Mouse (Mus musculus): ENCODE data around the gene Agap3.

Gene Agap3

DNA sequence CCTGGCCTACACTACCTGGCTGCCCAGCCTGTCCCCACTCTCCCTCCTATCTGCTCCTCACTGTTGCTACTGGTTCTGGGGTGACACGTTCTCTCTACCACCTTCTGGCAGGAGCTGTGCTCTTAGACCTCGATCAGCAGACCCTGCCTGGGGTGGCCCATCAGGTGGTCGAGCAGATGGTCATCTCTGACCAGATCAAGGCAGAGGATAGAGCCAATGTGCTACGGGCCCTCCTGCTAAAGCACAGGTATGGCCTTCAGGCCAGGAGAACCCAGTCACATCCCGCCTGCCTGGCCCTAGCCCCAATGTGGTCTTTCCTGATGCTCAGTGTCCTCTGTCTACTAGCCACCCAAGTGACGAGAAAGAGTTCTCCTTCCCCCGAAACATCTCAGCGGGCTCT lies 18.0 kb upstream of the Agap3 start:
- no peak for DNase-seq

DNA sequence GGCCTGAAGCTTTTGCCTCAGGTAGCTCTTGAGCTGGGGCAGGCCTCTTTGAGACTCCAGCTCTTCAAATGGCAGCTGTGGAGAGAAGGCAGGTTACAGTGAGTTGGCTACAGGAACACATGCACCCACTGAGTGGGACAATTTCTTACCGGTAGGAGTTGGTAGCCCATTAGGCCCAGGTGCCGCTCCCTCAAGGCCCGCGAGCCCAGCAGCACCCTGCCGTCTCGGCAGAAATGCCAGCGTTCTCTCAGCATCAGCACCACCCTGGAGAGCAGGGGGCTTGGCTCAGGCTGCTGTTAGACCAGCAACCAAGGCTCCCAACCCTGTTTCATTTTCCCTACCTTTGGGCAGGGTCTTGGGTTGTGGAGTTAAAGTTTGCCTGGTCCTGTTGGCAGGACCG lies 10.8 kb upstream of the Agap3 start:
- DNase-seq: no peak

DNA sequence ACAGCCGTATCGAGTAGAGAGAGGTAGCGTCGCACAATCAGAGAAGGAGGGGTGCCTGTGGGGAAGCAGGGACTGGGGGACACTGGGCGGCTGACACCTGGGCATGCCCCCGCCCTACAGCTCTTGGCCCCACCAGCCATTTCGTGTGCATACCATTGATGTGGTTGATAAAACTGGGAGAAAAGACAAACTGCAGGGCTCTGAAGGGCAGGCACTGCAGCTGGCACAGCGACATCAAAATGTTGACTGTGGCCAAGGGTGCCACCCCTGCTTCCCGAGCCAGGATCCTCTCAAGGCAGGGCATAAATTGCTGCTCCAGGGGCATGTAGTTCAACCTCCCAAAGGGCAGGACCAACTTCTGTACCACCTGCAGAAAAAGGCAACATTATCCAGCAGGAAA lies 9.9 kb upstream of the Agap3 start:
- no peak for DNase-seq

DNA sequence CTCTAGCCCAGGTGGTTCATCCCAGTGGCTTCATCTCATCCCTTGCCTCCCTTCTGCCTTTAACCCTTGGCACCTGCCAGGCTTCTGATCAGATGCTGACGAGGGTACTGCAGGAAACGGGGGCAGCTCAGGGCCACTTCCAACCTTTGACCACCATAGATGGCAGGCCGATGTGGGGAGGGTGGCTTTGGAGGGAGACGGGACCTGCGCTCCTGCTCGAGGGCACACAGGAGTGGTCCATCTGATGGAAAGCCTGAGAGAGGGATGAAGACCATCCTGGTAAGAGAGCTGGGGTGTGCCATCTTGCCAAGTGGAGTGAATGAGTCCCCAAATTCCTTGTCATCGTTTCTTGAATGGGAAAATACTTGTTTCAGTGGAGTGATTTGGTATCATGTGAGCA lies 8.8 kb upstream of the Agap3 start:
- DNase-seq: no peak

DNA sequence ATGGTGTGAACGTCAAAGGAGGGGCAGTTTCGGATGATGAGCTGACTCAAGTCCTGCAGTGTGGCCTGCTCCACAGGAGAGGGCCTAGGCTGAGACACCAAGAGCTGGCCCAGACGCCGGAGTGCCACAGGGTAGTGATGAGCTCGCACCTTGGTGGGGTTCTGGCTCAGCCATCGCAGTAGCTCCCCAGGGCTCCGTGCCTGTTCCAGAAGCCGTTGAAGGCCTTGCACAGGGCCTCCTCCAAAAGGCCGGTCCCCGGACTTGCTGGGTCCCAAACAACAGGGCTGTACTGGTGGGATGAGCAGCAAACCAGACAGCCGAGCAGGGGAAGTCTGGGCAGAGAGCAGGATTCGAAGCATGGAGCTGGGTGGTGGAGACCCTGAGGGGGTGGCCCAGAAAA lies 8.1 kb upstream of the Agap3 start:
- peak; percentile 54 to 58 for DNase-seq

DNA sequence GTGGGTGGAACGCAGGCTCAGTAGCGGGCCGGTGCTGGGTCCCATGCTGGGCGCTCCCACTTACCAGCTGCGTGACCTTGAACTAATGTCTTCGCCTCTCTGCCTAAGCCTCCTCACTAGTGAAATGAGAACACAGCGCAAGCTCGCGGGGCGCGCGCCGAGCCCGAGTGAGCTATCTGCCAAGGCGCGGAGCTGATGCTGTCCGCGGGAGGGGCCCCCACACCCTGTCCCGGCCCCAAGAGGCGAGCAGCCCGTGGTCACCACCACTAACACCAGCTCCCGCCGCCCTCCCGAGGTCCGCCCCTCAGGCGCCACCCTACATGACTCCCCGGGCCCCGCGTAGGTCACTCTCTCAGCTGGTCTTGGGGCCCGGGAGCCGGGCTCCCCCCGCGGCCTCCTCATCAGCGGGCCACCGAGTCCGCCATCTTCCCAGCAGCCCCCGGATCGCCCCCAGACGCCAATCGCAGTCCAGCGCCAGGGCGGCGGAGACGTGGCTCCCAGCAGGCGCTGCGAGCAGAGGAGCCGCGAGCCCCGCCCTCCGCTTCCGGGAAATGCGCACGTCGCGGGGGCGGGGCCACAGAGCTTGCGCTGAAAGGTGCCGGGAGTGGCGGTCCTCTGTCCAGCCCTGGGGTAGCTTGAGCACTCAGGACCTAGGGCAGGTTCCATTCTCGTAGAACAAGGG lies 7.1 kb upstream of the Agap3 start, which contains the start of gene Fastk:
Fastk (minus strand) TSS at position 542 of the 682 bp plus-strand sequence.
- peak; percentile 97 to 98 for DNase-seq

DNA sequence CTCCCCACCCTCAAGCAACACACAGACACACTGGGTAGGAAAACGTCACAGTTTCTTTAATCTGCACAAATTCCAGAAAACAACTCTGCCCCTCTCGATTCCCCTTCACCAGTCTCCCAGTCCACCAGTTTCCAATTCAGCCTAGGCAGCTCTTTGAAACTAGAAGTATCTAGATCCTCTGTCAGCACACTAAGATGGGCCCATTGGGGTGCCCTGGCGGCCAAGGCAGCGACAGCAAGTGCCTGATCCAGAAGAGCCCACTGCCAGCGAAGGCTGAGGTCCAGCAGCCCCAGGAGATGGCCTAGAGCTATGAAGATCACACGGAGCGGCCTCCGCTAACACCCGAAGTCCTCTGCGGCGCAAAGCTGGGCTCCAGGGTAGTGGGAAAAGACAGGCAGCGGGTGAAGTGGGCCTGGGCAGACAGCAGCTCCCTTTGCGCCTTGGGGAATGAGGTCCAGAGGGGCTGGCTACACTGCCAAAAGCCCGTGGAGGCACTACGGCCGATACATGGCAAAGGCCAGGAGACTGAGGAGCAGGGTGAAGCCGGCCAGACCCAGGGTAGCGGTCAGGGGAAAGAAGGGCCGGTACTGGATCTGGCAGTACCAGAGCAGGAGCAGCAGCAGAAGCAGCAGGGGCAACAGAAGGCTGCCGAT lies 6.4 kb upstream of the Agap3 start:
- peak; percentile 50 to 62 for DNase-seq

DNA sequence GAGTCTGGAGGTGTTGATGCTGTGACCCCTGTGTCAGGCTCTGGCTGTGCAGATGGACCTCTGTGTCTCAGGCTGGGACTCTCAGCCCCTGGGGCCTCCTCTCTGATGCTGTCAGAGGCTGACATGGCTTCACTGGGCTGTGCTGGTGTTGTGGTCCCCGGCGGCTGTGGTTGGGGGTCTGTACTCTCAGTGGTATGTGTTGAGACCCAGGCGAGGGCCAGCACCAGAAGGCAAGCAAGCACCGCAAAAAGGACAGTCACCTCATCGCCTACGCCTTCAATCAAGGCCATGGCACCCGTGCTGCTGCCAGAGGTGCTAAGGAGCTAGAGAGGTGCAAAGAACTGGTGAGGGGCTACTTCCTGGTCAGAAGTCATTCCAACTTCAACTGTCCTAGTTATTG lies 5.3 kb upstream of the Agap3 start:
- DNase-seq: no peak

DNA sequence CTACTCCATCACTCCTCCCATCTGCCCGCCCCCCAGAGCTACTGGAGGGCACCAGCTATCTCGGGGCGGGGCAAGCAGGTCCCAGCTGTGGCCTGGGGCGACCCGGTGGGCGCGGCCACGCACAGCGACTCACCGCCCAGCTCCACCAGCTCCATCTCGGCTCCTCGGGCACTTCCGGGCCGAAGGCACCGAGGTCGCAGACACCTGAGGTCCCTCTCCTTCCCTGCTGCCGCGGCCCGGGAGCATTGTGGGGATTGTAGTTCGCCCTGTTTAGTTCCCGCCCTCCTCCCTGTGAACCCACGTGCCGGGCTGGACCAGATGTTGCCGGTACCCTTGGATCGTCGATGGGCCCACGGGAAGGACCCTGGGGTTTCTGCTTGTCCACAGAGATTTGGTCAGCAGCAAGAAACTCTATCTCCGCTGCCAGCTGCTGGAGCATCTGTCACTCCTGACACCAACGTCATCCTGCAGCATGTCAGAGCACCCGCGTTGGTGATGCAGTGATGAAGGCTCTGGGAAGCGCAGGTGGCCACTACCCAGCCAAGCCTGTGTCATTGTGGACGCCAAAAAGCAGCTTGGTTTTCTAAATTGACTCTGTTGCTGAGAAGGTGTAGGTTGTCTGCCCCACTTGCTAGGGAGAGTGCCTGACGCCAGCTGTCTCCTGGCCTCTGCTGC lies 4.2 kb upstream of the Agap3 start, which contains the start of gene Tmub1:
Tmub1 (minus strand) TSS at position 231 of the 675 bp plus-strand sequence.
- DNase-seq: peak; percentile 86 to 88

DNA sequence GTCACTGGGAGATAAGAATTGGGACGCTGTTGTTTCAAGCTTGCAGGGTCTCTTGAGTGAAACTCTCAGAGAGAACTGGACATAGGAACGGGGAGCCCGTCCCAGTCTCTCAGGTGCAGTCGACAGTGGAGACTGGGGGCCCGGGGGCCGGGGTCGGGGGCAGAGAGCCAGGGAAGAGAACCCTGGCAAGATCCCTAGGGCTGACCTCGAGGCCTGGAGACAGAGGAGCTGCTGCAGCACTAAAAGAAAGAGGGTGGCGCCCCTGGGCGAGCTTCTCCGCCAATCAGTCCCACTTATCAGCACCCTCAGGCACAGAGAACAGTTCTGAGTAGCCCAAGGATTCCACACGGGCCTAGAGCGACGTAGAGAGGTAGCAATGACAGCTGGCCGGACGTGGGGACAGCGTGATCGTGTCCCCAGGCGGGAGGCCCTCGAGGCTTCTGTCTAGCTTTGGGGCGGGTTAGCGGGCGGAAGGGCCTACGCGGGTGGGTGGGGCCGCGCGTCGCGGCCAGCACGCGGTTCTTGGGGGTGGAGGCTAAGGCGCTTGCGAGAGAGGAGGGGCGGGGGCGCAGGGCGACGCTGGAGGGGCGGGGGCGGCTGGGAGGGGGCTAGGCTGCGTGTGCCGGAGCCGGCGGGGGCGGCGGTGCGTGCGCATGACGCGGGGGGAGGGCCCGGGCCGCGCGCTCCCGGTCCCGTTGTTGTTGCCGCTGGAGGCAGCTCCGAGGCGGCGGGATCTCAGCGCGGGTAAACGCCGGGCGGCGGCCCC lies 530 bp upstream of the Agap3 start:
- peak; percentile 93 to 97 for DNase-seq

DNA sequence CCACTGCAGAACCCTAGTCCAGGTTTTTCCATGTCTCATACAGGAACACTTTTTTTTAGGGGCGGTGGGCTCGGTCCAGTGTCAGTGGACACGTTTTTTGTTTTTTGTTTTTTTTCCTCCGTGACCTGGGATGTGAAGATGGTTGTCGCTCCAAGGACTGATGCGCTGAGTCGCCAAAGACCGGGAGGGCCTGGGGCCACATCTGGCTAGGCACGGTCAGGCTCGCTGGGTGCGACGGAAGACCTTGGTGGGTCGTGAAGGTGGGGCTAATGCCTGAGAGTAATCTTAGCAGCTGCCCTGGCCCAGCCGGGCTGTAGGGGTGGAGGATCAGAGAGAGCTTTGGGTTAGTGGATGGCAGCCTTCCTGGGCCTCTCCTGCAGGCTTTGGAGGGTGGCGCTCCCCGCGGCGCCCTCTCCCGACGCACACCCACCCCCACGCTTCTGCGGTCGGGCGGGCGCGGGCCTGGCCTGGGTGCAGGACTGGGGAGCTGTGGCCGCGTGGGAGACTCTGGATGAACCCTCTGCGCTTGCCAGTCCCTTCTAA lies 785 bp downstream of the Agap3 start:
- DNase-seq: peak; percentile 56 to 60

DNA sequence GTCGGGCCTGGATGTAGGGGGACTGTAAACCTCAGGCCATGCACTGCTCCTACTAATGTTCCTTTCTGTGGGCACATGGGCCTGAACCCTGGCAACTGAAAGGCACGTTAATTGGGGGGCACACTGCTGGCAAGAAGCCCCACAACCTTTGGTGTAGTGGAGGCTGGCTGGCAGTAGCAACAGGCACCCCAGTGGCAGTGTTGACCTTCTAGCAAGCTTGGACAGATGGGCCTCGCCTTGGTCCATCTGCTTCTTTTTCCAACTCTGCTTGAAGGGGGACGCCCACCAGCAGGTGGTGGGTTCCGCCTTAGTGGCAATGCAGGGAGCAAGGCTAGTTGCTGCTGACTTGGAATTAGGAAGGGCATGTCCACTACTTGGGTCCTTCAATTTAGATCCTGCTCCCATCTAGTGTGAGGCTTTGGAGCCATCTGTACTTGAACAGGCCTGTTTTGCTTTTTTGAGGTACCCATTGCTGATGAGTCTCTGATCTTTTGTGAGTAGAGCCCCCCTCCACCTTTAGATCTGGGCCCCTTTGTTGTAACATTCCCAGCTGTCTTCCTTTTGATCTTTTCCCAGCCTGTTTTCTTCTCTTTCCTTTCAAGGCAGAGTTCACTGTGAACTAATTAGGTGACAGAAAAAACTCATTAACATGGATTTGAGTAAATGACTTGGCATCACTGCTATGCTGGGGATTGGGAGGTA lies 1.5 kb downstream of the Agap3 start:
- DNase-seq: peak; percentile 85 to 92

DNA sequence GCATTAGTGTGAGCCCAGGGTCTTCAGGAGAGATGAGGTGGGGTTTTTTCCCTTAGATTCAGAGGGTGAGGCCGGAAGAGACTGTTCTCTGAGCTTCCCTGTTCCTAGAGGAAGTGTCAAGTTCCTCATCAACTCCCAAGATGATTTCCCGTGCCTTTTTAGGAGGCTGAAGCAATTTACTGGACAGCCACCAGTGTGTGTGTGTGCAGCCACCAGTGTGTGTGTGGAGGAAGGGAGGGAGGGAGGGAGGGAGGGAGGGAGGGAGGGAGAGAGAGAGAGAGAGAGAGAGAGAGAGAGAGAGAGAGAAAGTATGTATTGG lies 2.0 kb downstream of the Agap3 start:
- DNase-seq: no peak

DNA sequence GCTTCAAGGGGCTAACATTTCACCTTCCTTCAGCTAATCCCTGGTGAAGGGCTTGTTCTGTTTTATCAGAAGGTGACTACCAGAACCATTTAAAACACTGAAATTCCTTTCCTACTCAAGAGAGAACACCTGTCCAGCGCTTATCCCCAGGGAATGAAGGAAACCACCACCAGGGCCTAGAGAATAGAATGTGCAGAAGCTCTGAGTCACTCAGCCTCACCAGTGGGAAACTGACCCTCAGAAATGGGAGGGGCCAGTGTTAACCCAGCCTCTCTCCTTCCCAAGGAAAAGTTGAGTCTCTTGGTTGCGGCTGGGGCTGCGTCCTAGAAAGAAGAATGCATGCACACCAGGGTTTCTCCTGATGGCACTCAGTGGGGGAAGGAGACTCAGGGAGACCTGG lies 3.1 kb downstream of the Agap3 start:
- no peak for DNase-seq

DNA sequence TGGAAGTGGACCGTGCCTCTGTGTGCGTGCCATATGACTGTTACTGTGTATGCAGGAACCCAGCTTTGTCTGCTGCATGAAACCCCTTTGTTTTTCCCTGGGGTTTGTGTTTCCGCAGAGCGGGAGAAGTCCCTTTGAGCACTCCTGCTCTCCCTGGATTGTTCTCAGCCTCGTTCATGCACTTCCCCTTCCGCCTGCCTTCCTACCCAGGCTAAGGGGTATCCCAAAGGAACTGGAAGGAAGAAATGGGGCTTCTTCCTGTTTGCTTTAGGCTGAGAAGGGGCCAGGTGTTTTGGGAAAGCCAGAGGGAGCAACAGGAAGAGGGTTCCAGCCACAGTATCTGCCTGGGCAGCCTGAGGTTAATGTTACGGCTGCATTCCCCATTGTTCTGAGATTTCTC lies 3.6 kb downstream of the Agap3 start:
- DNase-seq: no peak

DNA sequence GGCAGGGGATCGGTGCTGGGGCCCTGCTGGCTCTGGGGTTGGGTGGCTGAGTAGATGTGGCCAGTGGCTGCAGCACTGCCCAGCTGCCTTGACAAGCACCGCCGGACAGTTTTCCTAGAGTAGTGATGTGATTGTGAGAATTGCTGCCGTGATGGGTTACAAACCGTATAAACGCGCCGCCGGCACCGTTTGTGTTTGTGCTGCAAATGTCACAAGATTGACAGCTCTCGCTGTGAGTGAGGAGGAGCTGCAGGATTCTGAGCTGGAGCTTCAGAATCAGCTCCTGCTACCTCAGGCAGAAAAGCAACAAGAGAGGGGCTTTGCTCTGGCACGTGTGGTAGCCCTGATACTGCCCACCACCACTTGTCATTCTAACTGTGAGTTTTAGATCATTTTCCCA lies 14.8 kb downstream of the Agap3 start:
- DNase-seq: no peak

DNA sequence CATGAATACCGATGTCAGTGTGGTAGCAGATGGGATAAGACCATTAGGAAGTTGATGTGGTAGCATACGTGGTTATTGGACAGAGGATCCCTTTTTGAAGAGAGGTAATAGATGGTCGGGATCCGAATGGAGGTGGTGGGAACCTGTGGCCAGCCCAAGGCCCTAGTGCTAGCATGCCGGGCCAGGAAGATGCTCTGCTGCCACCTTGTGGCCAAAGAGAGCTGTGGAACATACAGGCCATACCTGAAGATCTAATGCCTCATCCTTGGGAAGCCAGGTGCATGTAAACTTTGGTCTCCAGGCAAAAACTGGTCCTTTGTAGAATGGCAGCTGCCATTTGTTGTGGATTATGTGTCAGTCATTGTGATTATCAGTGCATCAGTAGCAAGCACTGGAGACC lies 18.6 kb downstream of the Agap3 start:
- peak; percentile 91 to 92 for DNase-seq

DNA sequence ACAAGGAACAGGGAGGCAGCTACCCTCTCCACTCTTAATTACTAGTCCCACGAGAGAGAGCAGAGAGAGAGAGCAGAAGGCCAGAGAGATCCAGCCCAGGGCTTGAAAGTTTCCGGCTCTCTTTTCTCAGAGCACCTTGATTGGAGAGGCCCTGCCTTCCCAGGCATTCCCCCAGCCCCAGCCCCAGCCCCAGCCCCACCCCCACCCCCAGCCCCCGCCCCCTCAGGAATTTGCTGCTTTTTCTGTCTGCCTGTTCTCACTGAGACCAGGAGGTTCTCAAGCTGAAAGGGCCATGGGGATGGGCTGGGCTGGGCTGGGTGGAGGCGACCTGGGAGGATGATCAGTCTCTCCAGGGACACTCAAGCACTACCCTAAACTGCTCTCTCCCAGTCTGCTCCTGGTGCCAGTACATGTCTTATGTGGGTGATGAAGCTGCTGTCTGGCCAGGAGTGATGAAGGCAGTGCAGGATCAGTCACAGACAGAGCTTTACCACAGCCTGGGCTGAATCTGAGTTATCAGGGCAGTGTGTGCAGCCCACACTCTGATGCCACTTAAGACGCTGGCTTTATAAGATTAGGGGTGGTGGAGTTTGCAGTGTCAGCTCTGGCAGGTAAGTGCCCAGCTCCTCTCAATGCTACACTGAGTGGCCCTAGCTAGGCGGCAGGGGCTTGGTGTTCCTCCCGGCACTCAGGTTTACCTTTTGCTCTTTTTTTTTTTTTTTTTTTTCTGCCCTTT lies 21.1 kb downstream of the Agap3 start:
- no peak for DNase-seq

DNA sequence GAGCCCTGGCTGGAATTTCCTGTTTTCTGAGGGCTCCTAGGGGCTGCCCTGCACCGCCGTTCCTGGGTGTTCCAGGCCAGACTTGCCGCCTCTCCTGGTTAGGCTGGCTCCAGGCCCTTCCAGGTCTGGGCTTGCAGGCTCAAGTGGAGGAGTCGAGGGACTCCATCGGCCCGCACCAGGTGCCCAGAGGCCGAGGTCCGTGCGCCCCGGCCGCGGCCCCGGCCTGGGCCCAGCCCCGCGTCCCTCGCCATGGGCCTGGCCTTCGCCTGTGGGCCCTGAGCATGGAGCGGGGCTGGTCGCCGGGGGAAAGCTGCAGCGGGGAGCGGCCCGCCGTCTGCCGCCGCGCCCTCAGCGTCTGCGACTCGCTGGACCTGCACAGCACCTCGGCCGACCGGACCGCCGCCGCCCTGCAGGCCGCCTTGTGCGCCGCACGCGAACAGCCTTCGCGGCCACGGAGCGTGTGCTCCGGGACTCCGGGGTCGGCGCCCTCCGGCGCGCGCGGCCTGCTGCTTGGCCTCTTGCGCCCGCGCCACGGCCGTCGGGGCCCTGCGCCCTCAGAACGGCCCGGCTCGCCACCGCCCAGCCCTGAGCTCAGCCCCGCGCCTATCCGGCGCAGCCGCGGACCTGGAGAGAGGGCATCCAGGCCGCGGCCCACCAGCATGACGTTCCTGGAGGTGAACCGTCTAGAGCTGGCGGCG lies 22.2 kb downstream of the Agap3 start:
- DNase-seq: peak in 1 of 2 experiments; percentile 49

DNA sequence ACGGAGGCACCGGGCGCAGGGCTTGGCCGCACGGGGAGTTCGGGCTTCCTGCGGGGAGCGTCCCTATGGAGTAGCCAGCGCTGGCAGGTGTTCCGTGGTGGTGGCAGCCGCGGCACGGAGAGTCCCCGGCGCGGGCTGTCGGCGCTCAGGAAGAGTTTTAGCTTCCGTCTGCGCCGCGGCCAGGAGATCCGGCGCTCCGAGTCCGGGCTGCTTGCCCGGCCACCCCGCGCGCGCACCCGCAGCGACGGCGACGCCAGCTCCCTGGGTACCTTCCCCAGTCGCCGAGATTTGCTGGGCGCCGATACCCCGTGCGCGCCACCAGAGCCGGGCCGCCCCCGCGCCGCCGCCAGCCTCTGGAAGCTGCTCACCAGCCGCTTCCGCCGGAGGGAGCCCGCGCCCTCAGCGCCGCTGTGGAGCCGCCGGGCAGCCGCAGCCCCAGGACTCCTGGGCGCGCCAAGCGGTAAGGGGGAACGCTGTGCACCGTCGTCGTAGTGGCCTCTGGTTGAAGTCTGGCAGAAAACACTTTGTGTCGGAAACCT lies 22.8 kb downstream of the Agap3 start:
- DNase-seq: peak; percentile 53 to 60

All from cerebellum, postnatal 10 days (tissue).